Mouse (Mus musculus): ENCODE measurements around the gene Herc3.

GRCm38 (mm10) chr6:58831232-58832009, at the start of gene Herc3:
- no peak for TF ChIP-seq CTCF (IDR thresholded peaks at IDR 0.05)
- TF ChIP-seq POLR2A (IDR thresholded peaks at IDR 0.05; ENCODE audit: insufficient read depth, low read depth, low read length), result peak; percentile 67; the same call in 1 of the 2 replicates
